Mouse (Mus musculus) embryo, embryonic 9.5 days (tissue): ENCODE data around the gene Ptprh.

Experiments
- DNase-seq: peaks from one replicate; pipeline ENCODE4 v3.0.0-alpha.2; 2017; ENCODE audit errors: extremely low spot score

The Ptprh gene

DNA sequence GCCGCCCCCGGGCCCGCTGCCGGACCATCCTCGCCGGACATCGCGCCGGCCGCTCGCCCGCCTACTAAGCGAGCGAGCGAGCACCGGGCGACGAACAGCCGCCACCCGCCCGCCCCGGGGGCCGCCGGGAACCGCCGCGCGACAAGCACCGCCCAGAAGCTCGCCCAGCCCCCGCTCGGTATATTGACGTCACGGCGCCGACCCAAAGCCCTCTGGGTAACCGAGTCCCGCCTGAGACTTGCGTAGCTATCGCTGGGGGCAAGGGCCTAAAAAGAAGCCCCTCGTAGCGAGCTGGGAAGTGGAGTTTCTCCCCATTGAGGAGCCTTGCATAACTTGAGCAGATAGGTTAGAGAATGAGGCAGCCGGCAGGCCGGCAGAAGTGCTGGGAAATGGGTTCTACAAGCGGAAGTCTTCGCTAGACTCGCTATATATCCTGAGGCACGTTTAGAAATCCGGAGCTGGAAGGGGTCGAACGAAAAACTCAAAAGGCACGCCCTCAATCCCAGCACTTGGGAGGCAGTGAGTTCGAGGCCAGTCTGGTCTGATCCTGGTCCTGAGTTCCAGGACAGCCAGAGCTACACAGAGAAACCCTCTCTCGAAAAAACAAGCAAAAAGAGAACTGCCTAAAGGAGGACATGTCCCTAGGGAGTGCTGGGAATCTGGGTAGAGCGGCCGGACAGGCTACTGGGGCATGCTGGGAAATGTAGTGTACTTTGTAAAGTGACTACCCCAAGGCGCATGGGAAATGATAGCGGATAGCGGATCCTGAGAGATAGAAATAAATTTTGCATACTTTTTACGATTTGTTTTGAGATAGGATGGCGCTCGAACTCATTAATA lies 102.1 kb downstream of the Ptprh start, which contains the start of gene Ppp1r12c:
Gene Ppp1r12c, minus strand, starts transcription at position 123 of the 840 bp plus-strand sequence.
- DNase-seq, result peak; percentile 93

DNA sequence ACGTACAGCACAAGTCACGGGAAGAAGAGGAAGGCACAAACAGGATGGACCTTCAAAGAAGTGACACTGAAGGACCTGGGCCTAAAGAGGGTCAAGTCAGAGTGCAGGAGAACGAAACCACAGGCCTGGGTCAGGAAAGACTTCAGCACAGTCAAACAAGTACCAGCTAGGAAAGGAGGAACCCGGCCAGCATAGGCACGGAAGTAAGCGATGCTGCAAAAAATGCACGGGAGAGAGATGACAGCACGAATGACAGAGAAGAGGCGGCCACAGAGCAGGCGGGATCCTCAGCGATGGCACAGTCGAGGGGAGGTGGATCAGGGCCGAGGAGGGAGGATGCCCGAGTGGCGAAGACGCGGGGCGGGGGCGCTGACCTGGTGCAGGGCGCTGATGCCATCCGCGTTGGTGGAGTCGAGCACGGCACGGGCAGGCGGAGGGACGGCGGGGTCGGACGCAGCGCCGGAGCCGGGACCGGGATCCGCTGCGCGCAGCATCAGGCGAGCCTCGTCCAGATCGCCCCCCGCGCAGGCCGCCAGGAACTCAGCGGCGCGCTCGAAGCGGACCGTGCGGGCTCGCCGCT lies 102.9 kb downstream of the Ptprh start:
- DNase-seq, result no peak

DNA sequence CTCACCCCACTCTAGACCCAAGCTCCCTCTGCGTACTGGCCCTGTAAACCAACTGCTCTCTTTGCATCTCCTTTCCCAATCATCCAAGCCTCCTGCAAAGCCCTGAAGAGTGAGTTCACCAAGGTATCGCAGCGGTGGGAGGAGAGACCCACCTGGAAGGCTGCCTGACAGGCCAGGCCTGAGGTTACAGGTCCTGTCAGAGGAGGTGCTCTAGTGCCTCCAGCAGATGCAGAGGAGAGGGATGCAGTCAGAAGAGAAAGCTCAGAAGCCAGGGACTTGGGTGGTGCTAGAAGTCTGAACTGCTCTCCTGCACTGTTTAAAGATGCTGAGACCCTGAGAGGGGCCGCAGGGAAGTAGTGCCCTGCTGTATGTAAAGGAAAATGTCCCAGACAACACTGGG lies 104.8 kb downstream of the Ptprh start:
- DNase-seq, result no peak
